Mouse (Mus musculus) forebrain, embryonic 10.5 days (tissue): ENCODE measurements around the gene Met. TPM values are rescaled to one million over a fixed set of nuclear protein-coding genes. Genes with fewer than 3 reads are reported as not detected.

Experiments used
- DNase-seq: peaks from one replicate; pipeline ENCODE4 v3.0.0-alpha.2; 2017; ENCODE audit warnings: low spot score; ENCODE audit errors: extremely low spot score
- H3K27ac ChIP-seq: fragments of 300-500 bp; sonication (generic); 2 replicates; pipeline ENCODE4 v1.5.1; 2016; ENCODE audit warnings: mild to moderate bottlenecking
- H3K27me3 ChIP-seq: fragments of 300-500 bp; sonication (generic); 2 replicates; pipeline ENCODE4 v1.6.1; 2016; ENCODE audit warnings: mild to moderate bottlenecking; ENCODE audit not compliant: poor library complexity, severe bottlenecking
- H3K36me3 ChIP-seq: fragments of 300-500 bp; sonication (generic); replicated peaks from 2 replicates; pipeline ENCODE4 v1.6.1; 2016; ENCODE audit warnings: mild to moderate bottlenecking, moderate library complexity
- H3K4me1 ChIP-seq: fragments of 300-500 bp; sonication (generic); 2 replicates; pipeline ENCODE4 v1.6.1; 2016
- H3K4me3 ChIP-seq: fragments of 300-500 bp; sonication (generic); 2 replicates; pipeline ENCODE4 v1.5.1; 2016; ENCODE audit warnings: mild to moderate bottlenecking, moderate library complexity
- H3K9me3 ChIP-seq: fragments of 300-500 bp; sonication (generic); 2 replicates; pipeline ENCODE4 v1.6.1; 2016; ENCODE audit warnings: mild to moderate bottlenecking, moderate library complexity
- WGBS: fragments of 180-500 bp; shearing (Covaris S2); methylation state at CpG from one replicate; pipeline ENCODE4 v1.1.7; 2016; 5-methylcytosine and 5-hydroxymethylcytosine counted together
- polyA plus RNA-seq: library from polyadenylated mRNA; unstranded; fragments of >200 nt; fragmentation: Nextera tagmentation; extraction: Ambion mirVana; gene quantifications from 2 replicates; pipeline ENCODE4 v1.2.1, GENCODE M21; 2016

The Met gene
- polyA plus RNA-seq, 1 experiment from 2014 or later, result 0.81 TPM

DNA sequence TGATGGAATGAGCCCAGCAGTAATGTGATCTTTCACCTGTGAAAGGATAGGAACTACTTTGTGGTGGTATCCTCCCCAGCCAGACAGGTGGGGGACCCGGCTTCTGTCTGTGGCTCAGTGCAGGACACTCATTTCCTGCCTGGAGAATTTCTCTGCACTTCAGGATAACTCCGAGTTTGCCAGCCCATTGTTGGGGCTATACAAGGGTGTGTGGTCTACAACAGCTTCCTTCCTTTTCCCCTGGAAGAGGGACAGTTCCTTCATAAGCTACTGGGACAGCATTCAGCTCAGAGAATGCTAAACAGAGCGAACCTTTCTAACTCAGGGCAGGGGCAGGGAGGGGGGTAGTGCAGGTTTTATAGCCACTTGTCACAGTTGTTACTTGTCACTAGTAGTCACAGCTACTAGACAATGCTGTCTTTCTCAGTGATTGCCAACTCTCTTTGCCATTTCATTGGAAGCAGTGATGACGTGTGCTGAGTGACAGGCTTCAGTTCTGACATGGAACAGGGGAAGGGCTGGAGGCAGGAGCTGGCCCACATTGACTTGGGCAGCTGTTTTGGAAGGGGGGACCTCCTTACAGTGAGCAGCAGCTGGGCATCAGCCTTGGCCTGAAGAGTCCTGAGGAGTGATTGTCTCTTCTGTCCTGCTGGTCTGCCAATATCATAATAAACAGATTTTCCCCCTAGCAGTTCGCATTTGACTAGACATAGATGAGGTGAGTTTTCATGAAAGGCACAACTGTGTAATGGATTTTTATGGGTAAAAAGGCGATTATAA lies 66.1 kb downstream of the Met start:
- 81% methylated on average over 6 of the region's 6 CpGs for WGBS

DNA sequence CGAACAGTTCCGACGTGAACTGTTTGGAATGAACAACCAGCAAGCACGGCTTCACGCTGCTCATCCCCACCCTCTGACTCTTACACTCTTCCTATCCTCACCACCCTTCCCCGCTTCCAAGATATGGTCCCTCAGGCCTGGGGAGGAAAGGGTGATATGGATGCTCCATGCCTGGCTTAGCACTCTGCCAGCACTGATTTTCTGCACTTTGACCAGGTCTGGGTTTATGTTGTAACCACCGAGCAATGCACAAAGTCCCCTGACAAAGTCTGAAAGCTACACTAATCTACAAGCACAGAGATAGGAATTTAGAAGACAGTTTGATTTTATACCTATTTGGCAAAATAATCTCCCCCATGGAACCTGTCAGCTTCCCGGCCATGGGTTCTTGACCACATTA lies 78.0 kb downstream of the Met start:
- Histone ChIP-seq H3K27me3 (no peaks in the 10 kb centered on the region), H3K9me3 (no peaks in the 10 kb centered on the region), H3K27ac (no peak overlapping the region), H3K4me3 (no peak overlapping the region), H3K4me1 (peaks cover 5% of the 10 kb centered on the region; the same call in 1 of the 2 replicates), H3K36me3 (no peaks in the 10 kb centered on the region)
- DNase-seq, result no peak
- WGBS, result 93% methylated on average over 8 of the region's 8 CpGs

More for the DNA sequence above, 66.1 kb downstream of the Met start:
- Histone ChIP-seq H3K36me3 (no peaks in the 10 kb centered on the region), H3K4me1 (no peaks in the 10 kb centered on the region; the same call in 1 of the 2 replicates), H3K4me3 (no peak overlapping the region), H3K27me3 (no peaks in the 10 kb centered on the region), H3K27ac (no peak overlapping the region), H3K9me3 (no peaks in the 10 kb centered on the region)
- DNase-seq, result no peak

DNA sequence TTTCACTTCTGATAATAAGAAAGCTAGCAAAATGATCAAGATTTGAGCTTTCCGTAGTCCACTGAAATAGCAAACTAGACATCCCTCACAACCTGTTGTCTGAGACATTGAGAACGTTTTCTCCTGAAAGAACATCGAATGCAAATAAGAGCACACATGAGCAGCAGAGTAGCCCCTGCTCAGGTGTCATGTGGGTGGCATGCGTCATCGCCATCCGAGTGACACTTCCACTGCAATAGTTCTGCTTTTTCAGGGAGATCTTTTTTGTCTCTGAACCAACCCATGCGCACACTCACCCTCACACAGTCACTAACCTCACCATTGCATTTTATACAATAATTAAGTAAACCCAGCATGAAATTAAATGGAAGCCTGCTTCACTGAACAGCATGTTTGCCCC lies 78.8 kb downstream of the Met start:
- no peaks in the 10 kb centered on the region for H3K36me3 ChIP-seq
- H3K4me1 ChIP-seq, result peaks cover 5% of the 10 kb centered on the region; the same call in 1 of the 2 replicates
- no peaks in the 10 kb centered on the region for H3K9me3 ChIP-seq
- no peaks in the 10 kb centered on the region for H3K27me3 ChIP-seq
- DNase-seq, result no peak
- WGBS, result 86% methylated on average over 7 of the region's 7 CpGs
- H3K27ac ChIP-seq, result no peak overlapping the region
- no peak overlapping the region for H3K4me3 ChIP-seq

DNA sequence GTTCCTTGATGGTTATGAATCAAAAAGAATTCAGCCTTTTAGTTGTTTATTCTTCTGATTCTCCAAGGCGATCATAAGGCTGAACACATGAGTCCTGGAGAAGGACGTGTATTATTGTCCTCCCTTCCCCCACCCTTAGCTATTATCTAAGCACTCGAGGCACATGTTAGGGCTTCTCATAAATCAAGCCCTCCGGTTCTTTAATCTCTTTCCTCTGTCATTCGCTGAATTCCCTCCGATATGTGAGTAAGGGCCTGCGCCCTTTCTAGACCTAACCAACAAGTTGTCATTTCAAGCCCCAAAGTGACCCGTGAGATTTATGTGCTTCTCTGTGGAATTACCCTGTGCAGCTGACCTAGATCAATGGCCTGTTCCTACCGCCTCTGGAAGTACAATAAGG lies 81.9 kb downstream of the Met start:
- Histone ChIP-seq H3K4me1 (peaks cover 2% of the 10 kb centered on the region; the same call in 1 of the 2 replicates), H3K27me3 (no peaks in the 10 kb centered on the region), H3K4me3 (no peak overlapping the region), H3K27ac (no peak overlapping the region), H3K9me3 (no peaks in the 10 kb centered on the region), H3K36me3 (no peaks in the 10 kb centered on the region)
- WGBS, result 91% methylated on average over 9 of the region's 9 CpGs
- no peak for DNase-seq

DNA sequence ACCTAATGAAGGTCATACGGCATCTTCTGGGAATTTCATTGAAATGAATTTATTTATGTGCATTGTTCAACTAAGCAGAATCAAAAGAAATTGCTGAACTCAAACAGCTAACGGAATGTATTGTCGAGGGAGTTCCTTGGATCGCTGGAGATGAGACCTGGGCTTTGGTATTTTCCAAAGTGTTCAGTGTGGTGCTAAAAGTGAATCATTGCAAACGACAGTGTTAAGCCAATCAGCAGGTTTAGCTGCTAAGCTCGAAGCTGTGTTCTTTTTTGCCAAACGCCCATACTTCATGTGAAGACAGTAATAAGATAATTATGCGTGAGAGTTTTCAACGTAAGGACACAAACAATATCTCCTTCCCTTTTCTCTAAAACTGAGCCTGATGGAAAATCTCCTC lies 82.7 kb downstream of the Met start:
- Histone ChIP-seq H3K27me3 (no peaks in the 10 kb centered on the region), H3K4me1 (no peaks in the 10 kb centered on the region), H3K9me3 (no peaks in the 10 kb centered on the region), H3K27ac (no peak overlapping the region), H3K4me3 (no peak overlapping the region), H3K36me3 (no peaks in the 10 kb centered on the region)
- no peak for DNase-seq
- 89% methylated on average over 9 of the region's 9 CpGs for WGBS

DNA sequence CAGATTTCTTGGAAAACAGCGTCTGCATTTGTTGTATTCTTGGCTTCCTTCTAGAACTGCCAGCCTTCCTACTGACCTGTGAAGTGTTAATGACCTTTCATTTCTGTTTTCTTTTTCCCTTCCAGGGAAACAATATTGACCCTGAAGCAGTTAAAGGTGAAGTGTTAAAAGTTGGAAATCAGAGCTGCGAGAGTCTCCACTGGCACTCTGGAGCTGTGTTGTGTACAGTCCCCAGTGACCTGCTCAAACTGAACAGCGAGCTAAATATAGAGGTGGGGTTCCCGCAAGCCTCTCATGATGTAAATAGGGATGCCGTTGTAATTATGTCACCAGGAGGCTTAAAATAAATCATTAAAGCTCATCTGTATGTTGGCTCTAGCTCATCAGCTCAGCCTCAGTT lies 83.2 kb downstream of the Met start:
- H3K27ac ChIP-seq, result no peak overlapping the region
- 85% methylated on average over 5 of the region's 5 CpGs for whole genome bisulfite sequencing

DNA sequence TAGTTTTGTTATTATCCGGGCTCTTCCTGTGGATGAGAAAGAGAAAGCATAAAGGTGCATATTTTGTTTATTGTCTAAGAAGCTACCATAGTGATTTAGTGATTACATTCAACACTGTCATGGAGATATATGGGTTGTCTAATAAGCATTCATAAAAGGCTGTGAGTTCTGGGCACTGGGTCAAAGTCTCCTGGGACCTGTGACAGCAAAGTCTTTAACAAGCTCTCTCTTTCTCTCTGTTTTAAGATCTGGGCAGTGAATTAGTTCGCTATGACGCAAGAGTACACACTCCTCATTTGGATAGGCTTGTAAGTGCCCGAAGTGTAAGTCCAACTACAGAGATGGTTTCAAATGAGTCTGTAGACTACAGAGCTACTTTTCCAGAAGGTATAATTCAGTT lies 85.2 kb downstream of the Met start:
- H3K27me3 ChIP-seq, result no peaks in the 10 kb centered on the region
- no peaks in the 10 kb centered on the region for H3K9me3 ChIP-seq
- WGBS, result 94% methylated on average over 4 of the region's 4 CpGs
- DNase-seq, result no peak
- no peak overlapping the region for H3K27ac ChIP-seq
- H3K4me1 ChIP-seq, result no peaks in the 10 kb centered on the region
- no peak overlapping the region for H3K4me3 ChIP-seq
- H3K36me3 ChIP-seq, result no peaks in the 10 kb centered on the region

More for the DNA sequence above, 83.2 kb downstream of the Met start:
- Histone ChIP-seq H3K9me3 (no peaks in the 10 kb centered on the region), H3K27me3 (no peaks in the 10 kb centered on the region), H3K4me3 (no peak overlapping the region), H3K36me3 (no peaks in the 10 kb centered on the region), H3K4me1 (no peaks in the 10 kb centered on the region)
- DNase-seq, result no peak

DNA sequence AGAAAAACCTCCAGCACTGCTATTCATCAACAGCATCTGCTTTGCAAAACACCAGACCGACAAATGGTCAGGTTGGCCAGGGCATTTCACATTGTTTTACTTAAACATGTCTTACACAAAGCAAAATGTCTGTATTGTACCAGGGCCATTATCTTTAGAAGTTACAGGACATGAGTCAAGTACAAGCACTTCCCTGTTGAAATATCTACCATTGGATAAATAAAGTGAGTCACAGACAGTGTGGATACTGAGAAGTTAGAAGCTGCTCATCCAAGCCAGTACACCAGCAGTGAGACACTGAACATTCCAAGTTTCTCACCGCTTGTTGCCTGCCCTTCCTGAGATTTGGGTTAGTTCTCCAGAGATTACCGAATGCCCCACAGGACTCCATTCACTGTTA lies 86.0 kb downstream of the Met start:
- Histone ChIP-seq H3K36me3 (no peaks in the 10 kb centered on the region), H3K9me3 (no peaks in the 10 kb centered on the region), H3K4me1 (no peaks in the 10 kb centered on the region), H3K27ac (no peak overlapping the region), H3K4me3 (no peak overlapping the region), H3K27me3 (no peaks in the 10 kb centered on the region)
- WGBS, result 87% methylated on average over 3 of the region's 3 CpGs
- no peak for DNase-seq

DNA sequence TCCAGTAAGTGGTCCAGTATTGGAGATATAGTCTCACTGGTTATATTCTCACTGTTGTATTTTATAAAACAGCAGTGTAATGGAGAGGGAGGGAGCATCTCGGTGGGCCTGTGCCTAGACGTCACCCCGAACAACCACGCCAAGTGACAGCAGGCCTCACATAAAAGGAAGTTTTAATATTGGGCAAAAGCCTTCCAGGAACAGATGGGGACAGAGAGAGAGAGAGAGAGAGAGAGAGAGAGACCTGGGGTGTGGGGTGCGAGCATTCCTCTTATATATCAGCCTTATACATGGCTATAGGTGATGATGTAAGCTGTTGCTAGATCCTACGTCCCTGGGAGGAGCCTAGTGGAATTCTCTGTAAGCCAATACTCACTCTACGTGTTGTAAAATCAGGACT lies 90.7 kb downstream of the Met start:
- 92% methylated on average over 7 of the region's 7 CpGs for WGBS
- Histone ChIP-seq H3K9me3 (no peaks in the 10 kb centered on the region), H3K27me3 (no peaks in the 10 kb centered on the region), H3K27ac (no peak overlapping the region), H3K36me3 (no peaks in the 10 kb centered on the region), H3K4me1 (no peaks in the 10 kb centered on the region), H3K4me3 (no peak overlapping the region)
- no peak for DNase-seq

DNA sequence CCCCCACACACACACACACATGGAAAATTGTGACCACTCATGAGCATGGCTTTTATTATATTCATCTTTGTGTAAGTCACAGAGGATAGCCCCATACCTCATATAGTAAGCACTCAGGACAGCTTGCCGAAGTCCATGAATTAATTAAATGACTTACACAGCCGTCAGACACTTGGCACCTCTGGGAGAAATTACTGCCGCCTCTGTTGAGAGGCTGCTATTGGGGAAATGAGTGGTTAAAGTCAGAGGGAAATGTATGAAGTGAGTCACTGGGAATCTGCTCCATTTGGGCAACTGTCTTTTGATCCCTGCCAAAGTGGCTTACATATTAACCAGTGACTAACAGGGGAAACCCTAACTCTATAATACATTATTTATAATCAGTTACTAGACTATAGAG lies 91.2 kb downstream of the Met start:
- Histone ChIP-seq H3K27ac (no peak overlapping the region), H3K36me3 (no peaks in the 10 kb centered on the region), H3K4me3 (no peak overlapping the region), H3K27me3 (no peaks in the 10 kb centered on the region), H3K9me3 (no peaks in the 10 kb centered on the region), H3K4me1 (no peaks in the 10 kb centered on the region)
- WGBS, result 82% methylated on average over 3 of the region's 3 CpGs
- DNase-seq, result no peak

DNA sequence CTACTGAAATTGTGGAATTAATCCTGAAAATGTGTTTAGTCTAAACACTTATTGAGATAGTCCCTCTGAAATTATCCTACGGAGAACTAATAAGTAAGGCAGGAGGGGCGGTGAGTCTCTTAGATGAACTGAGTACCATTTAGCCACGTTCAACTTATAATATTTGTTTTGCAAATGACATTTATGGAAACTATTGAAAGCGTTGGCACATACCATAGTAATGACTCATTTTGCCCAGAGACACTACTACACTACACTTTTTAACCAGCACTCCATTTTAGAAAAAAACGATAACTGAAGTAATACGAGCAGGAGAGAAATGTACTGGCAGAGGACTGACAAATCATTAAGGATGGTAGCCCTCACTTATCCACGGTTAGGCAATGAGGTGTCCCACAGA lies 92.1 kb downstream of the Met start:
- H3K27ac ChIP-seq, result no peak overlapping the region
- no peaks in the 10 kb centered on the region for H3K36me3 ChIP-seq
- H3K4me3 ChIP-seq, result no peak overlapping the region
- WGBS, result 95% methylated on average over 7 of the region's 7 CpGs
- no peak for DNase-seq
- H3K4me1 ChIP-seq, result no peaks in the 10 kb centered on the region
- H3K9me3 ChIP-seq, result no peaks in the 10 kb centered on the region
- no peaks in the 10 kb centered on the region for H3K27me3 ChIP-seq

DNA sequence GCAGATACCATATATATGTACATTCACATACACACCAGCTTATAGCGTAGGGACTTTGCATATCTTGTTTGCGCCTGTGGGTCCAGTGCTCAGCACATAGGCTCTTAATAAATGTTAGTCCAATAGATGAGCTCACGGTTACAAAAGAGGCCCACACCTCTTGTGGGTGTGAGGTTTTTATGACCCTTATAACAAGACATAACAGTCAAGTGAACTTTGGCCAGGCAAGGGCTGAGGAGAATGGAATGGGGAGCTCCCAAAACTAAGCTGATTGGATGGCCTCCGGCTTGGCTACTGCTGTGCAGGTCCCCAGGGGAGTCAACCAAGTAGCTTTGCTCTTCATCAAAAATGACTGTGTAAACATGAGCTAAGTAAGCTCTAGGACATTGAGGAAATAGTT lies 96.1 kb downstream of the Met start:
- H3K4me3 ChIP-seq, result no peak overlapping the region
- peaks cover 19% of the 10 kb centered on the region for H3K4me1 ChIP-seq
- no peaks in the 10 kb centered on the region for H3K27me3 ChIP-seq
- no peaks in the 10 kb centered on the region for H3K36me3 ChIP-seq
- H3K9me3 ChIP-seq, result no peaks in the 10 kb centered on the region
- DNase-seq, result no peak
- 90% methylated on average over 4 of the region's 4 CpGs for WGBS
- no peak overlapping the region for H3K27ac ChIP-seq

DNA sequence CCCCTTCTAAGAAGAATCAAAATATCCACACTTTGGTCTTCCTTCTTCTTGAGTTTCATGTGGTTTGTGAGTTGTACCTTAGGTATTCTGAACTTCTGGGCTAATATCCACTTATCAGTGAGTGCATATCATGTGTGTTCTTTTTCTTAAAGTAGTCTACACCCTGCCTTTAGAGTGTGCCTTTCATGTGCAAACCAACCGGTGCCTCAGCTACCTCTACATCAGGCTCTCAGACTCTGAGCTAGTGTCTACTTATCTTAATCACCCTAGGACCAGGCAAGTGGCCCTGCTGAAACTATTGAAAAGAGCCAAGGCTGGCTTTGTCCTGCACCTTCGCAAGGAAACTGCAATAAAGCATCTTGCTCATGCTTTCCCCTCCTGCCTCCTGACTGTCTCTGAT lies 97.7 kb downstream of the Met start:
- Histone ChIP-seq H3K4me3 (no peak overlapping the region), H3K27me3 (peaks cover 4% of the 10 kb centered on the region; the same call in 1 of the 2 replicates), H3K9me3 (no peaks in the 10 kb centered on the region), H3K36me3 (no peaks in the 10 kb centered on the region), H3K4me1 (peaks cover 19% of the 10 kb centered on the region), H3K27ac (no peak overlapping the region)
- no peak for DNase-seq
- WGBS, result 18% methylated on average over 2 of the region's 2 CpGs
